Mouse (Mus musculus) layer of hippocampus, adult 11-12 months (tissue): ENCODE measurements around the gene Wwox.
A peak's percentile ranks its signal among the peaks of the same experiment; 100 is the strongest.

ENCODE experiments used
- DNase-seq: peaks from one replicate; pipeline ENCODE4 v3.0.0; 2022; ENCODE audit warnings: low spot score

Wwox gene

DNA sequence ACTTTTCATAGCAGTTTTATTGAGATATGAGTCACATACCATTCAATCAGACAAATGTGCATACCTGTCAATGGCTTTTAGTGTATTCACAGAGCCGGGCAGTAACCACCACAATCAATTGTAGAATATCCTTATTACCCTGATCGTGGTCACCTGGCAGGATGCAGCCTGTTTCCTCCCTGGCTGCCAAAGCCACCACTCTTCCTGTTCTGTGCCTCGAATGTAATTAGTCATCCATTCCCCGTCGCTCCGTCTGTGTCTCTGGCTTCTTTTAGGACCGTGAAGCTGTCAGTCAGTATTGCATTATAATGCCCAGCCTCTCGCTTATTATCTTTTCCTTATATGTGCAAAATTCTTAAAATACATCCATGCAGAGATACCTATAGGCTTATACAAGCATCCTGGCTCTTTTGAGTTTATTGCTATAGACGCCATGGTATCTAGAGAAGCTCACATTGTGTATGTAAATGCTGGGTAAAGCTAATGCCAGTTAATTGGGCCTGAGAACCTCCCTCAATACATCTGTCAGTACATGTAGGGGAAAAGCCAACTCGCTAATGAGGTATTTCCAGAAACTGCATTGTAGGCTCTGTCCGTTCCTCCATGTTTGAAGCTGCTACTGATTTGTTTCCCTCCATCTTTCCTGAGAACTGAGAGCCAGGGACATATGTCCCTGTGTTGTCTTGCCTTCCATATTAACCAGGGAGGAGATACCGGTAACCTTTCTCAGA lies 303.9 kb downstream of the Wwox start:
- no peak for DNase-seq

DNA sequence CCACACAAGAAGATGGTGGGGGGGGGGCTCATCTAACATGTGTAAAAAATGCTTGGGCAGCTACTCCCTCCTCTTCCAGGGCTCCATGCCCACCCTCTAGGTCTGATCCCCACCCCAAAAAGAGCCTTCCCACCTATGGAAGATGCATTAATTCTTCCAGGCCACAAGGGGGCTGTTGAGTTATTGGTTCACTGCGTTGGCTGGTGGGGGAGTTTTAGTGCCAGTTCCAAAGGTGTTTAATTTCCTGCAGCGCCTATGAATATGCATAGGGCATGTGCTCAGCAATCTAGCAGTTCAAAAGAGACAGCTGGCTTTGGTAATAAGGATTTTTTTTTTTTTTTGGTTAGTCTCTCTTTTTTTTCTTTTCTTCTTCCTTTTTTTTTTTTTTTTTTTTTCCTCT lies 306.9 kb downstream of the Wwox start:
- no peak for DNase-seq

DNA sequence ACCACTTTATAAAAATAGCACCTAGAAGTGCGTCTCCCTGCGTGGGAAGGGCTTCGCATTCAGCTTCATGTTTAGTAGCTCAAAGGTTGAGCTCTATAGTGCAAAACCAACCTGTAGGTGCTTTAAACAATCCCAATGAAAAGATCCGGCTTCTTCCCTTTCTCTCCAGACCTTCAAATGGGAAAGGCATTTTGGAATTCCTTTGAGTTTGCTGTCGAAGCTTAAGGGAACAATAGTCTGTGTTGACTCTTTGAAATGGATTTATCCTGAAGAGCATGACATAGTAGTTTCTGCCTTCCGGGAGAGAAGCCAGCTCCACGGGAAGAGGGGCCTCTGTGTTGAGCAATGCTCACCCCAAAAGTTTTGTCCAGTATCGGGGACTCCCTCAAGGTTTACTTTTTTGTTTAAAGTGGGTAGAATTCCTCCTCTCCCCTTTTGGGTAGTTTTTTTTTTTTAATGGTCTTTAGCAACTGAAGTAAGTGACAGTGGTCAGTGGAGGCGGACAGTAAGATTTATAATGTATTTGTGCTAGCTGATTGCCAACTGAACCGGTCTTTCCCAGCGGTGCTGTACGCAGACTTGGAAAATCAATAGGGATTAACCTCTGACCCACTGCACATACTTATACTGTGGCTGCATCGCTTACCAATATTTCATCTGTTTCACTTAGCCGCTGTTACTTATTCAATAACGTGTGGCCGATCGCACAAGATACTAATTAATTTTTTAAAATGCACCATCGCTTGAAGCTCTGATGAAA lies 312.1 kb downstream of the Wwox start:
- DNase-seq, result no peak

DNA sequence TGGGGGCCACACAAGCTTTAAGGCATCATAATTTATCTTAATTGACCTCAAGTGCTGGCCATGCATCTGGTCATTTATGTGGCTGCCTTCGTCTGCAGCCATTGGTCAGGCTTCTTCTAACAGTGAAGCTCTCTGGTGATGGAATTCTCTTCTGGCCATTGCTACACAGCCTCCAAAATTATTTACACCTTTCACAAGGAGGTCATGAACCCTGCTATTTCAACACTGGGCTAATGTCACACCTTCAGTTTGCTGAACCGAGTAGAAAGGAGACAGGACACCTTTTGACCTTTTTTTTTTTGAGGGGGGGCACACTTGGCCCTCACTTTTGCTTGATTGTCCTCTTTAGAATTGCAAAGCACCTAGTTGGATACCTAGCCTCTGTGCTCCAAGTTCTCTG lies 320.2 kb downstream of the Wwox start:
- no peak for DNase-seq

DNA sequence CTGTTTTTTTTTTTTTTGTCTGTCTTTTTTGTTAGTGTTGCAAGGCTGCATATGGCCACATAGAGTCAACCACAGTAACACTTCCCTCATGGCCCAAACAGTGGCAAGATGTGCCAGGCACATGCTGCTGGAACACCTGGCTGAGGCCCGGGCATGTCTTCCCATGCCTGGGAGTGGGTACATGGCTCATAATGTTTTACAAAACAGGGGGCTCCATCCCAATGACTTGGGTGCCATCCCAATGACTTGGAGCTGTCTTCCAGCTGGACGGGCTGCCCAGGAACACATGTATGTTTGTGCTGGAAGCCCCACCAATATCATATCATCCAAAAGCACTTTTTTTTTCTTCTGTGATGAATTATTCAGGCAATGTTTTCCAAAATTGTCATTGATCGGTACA lies 329.1 kb downstream of the Wwox start:
- DNase-seq, result no peak

DNA sequence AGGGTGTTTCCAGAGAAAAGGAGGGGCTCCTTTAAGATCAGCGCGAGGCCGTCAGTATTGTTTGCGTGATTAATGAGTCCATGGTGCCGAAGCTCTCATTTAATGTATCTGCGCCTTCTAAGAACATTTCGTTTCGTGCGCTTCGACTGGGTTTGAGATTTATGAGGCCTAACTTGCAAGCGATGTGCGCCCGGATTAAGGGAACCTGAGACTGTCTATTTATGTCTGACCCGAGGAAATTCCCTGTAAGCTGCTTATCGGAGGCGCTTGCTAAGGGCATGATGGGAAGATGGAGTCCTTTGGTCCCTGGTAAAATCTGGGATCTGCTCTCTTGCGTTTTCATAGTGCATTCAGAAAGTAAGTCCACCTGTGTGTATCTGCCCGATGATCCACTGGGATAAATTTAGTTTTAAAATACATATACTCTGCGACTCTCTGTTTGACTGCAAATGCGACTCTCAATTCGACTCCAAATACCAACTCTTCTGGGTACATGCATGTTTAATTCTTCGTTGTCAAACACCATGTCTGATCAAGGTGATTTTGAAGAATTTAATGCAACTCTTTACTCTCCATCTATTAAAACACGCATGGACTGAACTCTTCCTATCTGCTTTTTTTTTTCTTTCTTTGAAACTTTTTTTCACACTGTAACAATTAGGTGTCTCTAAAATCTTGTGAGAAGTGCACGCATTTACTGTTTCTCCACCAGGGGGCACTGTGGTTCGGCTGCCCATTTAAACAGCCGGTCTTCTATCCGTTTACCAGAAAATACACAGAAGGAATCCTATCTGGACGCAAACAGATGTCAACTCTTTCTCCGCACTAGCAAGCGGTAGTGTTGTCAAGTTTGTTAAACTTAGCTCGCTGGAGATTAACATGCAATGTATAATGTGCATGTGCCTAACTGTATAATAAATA lies 331.7 kb downstream of the Wwox start:
- peak; percentile 63 for DNase-seq

DNA sequence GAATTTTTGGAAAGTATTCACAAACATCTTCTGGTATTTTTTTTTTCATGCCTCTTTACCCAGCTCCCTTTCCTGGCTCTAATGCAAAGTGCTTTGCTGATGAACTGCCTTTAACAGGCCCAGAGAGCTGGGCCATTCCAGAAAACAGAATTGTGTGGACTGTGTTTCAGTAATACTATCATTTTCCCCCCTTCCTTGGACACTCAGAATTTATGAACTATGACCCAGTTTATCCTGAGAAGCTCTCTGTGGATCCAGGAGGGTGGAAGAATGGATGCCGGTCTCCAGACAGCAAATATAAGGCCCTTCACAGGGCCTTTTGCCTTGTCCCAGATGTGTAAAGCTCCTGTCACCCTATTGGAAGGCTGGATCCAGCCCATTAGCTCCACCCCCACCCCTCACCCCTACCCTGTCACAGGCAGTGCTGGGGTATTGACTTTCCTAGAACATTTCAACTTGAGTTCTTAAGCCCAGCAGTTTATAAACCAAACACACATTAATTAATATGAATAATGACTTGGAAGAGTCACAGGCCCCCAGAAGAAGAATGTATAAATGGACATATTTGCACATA lies 332.9 kb downstream of the Wwox start:
- DNase-seq, result no peak

DNA sequence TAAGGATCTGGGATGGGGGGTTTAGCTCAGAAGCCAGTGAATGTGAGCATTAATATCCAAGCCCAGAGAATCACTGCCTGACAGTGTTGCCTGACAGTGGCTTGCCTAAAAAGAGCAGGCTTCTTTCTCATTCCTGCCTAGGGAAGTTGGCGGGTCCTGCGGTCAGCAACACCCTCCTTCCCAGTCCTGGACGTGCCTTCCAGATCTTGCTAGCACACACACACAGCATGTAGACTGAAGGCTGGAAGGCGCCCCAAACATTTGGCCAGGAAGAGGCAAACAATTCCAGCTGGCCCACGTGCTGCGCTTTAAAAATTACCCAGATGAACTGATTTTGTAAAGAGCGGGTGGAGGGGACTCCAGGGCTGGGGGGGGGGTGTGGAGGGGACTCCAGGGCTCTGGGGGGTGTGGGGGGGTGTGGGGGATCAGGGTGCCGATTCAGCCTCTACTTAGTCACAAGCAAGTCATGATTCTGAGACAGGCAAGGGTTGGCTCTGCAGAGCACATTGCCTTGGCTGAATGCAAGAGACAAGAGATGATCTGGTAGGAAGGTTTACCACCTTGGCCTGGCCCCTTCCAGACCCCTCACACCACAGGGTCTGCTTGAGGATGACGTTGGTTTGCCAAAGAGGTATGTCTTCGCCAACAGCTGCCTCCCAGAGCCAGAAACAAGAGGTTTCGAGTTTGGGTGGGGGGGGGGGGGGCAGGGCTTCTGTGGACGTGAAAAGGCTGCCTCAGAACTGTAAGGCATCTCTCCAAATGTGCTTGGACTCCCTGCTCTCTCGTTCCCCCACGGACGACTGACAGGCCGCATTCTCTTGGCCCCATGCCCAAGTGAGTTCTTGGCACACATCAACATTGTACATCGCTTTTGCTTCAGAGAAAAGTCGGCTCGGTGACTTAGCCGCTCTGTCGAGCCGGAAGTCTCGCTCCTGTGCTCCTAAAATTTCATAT lies 334.3 kb downstream of the Wwox start:
- peak; percentile 20 for DNase-seq

DNA sequence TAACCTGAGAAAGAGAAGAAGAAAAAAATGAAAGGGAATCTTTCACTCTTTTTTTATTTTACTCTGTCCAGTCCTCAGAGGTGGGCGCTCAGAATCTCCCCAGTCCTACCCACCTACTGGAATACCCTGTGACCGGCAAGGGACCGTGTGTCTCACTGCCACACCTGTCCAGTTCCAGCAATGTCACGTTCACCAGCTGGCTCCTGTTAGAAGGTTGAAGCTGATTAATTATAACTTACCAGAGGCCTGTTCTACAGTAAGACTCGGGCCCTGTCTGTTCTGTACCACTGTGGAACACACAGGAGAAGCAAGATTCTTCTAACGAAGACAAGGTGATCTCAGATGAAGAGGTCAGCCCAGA lies 334.9 kb downstream of the Wwox start:
- DNase-seq, result no peak

DNA sequence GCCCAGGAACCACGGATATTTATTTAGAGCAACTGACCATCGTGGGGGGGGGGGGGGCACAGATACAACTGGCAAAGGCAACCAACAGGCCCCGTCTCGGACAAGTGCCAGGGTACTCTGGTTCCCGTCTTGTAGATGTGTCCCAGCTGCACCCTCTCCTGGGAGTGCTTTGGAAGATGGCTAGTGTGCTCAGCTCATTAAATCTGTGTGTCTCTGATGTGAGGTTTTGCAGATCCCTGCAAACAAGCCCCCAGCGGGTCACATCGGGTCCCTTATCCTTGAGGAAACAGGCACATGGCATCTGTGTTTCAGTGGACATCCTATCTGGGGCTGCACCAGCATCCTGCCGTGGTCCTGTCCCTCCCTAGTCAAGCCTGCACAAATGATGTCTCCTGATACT lies 336.1 kb downstream of the Wwox start:
- no peak for DNase-seq

DNA sequence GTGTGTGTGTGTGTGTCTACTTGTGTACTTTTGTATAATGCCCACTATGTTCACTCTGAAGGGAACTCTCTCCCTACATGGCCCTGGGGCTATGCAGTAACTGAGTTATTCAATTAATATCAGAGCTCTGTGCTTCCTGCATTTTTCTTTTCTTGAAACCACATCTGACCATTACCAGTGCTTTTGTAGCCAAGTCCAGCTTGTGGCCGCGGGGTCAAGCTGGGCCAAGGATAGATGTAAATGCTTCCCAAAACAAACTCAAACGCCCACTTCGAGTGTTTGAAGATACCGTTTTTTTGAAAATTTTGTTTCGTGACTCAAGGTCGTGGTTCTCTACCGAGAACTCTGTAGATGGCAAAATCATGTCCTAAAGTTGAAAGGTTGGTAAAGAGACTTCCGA lies 337.2 kb downstream of the Wwox start:
- no peak for DNase-seq

DNA sequence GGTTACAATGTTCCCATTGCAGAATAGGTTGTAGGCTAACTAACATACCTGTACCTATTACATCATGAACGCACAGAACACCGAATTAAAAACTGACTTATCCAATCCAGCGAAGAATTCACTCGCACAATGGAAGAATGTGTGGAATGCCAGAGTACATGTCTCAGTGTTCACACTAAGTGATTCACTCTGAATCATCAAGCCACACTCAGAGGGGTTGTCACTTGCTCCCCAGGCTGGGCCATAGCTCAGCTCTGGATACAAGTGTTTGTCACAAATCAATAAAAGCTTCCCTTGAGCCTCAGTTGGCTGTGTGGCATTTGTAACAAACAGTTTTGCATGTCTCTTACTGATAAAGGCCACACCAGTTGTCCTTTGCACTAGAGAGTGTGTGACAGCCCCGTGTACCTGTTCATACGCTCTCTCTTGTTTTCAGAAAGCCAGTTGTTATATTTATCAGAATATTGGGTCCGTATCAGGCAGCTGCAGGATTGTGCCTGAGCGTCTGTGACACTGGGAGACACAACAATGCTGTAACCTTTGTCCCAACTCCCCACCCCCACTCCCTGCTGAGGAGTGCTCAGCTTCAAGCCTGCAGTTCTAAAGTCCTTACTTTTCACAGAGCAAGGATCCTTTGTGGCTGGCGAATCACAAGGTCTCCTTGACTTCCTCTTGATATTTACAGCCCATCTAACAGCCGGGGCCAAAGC lies 338.0 kb downstream of the Wwox start:
- DNase-seq, result no peak

DNA sequence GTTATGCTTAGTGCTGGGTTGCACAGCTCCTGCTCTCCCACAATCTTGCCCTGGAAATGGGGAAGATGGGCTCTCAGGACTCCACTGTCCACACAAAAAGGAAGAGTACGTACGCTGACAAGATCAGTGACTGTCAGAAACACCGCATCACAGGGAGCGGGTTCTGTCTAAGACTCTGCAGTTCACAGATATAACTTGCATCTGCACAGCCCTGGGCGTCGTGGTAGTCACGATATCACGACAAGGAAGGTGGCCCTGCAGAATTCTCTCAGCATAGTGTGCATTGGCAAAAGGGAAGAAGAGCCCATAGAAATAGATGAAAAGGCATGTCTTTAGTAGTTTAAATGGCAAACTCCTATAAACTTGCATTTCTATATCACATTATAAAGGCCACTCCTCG lies 339.5 kb downstream of the Wwox start:
- DNase-seq, result no peak

DNA sequence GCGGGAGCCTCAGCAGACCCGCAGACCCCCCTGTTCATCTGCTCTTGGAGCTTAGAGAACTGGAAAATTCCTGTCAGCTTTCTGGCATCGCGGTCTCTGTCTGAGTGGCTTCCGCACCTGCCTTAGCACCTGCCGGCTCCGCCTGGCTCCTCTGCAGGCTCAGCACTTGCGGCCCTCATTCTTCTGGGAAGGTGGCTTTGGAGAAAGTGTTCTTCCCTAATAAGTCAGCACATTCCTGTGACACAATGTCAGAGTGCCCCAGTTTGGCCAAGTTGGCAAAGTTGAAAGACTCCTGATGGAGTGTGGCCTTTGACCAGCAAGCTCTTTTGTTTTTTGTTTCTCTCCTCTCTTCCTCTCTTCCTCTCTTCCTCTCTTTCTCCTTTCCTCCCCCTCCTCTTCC lies 343.9 kb downstream of the Wwox start:
- DNase-seq, result no peak

DNA sequence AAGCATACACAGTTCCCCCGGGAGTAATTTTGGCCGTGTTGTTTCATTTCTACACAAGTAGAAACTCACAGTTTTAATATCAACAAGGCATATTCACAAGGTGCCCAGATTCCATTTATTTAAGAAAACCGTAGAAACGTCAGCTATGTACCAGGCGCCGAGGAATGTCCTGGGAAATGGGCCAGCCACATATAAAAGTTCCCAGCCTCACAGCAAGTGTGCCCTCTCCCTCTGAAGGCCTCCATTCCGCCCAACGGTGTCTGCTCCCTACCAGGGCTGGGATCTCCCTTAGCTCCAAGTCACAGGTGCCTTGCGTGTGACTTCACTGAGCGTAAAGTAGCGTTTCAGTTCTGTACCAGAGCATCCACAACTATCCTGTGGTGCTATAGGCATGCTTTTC lies 346.4 kb downstream of the Wwox start:
- no peak for DNase-seq

DNA sequence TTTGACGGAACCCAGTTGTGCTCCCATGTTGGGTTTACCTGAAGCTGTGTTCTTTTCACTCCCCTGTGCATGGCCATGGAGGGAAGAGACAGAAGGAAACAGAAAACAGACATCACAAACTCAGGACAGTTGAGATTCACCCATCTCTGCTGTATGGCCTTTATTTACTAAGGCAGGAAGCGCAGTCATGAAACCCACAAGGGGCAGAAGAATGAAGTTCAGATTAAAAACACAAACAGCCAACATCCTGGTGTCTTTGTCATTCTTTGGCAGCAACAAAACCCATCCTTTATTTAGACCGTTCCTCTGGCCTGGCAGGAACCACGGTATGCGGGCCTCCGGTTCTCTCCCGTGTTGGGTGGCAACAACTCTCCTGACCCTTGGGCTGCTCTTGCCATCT lies 350.2 kb downstream of the Wwox start:
- DNase-seq, result no peak

DNA sequence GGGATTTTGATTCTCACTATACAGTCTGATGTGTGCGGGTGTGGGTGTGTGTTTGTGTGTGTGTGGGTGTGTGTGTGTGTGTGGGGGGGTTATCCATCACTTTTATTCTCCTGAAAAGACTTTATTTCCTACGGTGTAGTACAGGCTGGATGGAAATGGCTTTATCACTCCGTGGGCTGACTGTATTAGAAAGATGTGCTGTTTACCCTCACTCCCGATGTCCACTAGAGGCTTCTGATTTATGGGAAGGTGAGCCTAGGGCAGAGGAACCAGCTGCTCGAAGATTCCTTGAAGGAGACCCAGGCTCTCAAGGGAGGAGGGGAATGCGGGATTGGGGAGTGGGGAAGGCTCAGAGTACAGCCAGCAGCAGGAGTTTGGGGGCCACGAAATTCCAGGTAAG lies 351.3 kb downstream of the Wwox start:
- no peak for DNase-seq

DNA sequence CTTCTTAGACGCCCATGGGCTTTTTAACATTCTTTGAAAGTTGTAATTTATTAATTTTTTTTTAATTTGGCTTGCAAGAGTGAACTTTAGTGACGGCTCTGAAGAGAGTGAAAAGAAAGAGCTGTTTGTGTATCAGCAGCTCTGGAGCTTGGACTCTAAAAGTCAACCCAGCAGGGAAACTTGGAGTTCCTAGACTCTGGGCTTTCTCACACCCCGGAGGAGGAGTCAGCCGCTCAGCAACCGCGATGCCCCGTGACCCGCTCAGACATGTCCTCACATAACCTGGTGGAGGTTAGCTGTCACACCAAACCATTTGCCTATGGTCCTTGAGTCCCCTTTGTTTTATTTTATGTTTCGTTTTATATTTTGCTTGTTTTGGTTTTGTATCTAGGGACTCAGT lies 354.2 kb downstream of the Wwox start:
- DNase-seq, result no peak

DNA sequence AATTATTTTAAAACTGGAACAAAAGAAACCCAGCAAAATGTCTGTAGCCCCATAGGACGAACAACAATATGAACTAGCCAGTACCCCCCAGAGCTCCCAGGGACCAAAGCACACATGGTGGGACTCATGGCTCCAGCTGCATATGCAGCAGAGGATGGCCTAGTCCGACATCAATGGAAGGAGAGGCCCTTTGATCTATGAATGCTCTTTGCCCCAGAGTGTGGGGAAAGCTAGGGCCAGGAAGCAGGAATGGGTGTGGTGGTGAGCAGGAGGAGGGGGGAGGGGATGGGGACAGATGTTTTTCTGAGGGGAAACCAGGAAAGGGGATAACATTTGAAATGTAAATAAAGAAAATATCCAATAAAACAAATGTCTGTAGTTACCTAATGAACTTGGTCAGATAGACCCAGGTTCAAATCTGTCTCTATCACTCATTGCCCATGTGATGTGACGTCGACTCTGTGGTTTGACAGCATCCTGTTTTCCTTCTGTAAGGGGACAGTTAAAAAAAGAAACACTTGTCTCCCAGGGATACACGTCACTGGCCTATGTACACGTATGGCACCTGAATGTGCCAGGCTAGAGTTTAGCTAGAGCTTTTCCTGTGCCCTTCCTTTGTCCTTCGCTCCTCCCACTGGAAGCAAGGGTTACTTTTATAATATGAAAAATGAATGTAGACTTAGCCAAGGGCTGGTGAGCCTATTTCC lies 362.1 kb downstream of the Wwox start:
- DNase-seq, result no peak

DNA sequence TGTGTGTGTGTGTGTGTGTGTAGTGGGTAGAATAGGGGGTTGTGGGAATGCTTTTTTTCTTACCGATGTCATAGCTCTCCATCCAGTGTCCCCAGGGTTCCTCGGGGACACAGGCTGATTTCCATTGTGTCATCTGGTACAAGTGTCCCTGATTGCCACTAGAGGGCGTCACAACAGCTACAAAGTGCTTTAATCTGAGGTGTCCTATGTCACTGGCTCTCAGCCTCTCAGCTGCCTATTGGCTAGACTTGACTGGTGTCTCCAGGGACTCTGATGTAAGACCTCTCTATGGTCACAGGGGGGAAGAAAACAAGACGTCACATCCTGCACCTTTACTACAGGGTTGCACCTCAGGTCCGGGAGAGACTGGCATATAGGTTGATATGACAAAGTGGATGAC lies 363.7 kb downstream of the Wwox start:
- no peak for DNase-seq
